Mouse (Mus musculus): ENCODE measurements around the gene Ldlrad3. TPM values are rescaled to one million over a fixed set of nuclear protein-coding genes. Genes with fewer than 3 reads are reported as not detected.

Gene Ldlrad3
- polyA plus RNA-seq, 1 experiment from 2014 or later: 48.3 TPM

GRCm38 (mm10) chr2:102119751-102120505, 66.3 kb downstream of the Ldlrad3 start:
- Histone ChIP-seq H3K27me3 (no peaks in the 10 kb centered on the region), H3K27ac (replicated peaks) (peak overlapping the region; percentile 59; the same call in 1 of the 2 replicates), H3K9me3 (no peaks in the 10 kb centered on the region), H3K4me1 (replicated peaks) (peaks cover 64% of the 10 kb centered on the region), H3K36me3 (no peaks in the 10 kb centered on the region), H3K9ac (no peak overlapping the region), H3K4me3 (no peak overlapping the region), H3K4me2 (no peak overlapping the region)
- WGBS: 53% methylated on average over 12 of the region's 12 CpGs
- peak; percentile 33; the same call in 1 of the 2 replicates for ATAC-seq (ENCODE audit: low read depth)

GRCm38 (mm10) chr2:102118988-102119460, 67.2 kb downstream of the Ldlrad3 start:
- no peak overlapping the region for H3K4me2 ChIP-seq
- 31% methylated on average over 15 of the region's 15 CpGs for WGBS

GRCm38 (mm10) chr2:102117402-102117760, 68.8 kb downstream of the Ldlrad3 start:
- no peaks in the 10 kb centered on the region for H3K36me3 ChIP-seq
- H3K4me3 ChIP-seq: no peak overlapping the region
- no peak for ATAC-seq (ENCODE audit: low read depth)
- H3K4me1 ChIP-seq (replicated peaks): peaks cover 65% of the 10 kb centered on the region
- no peak overlapping the region for H3K9ac ChIP-seq
- no peak overlapping the region for H3K4me2 ChIP-seq
- H3K27me3 ChIP-seq: no peaks in the 10 kb centered on the region
- 40% methylated on average over 6 of the region's 6 CpGs for WGBS
- H3K27ac ChIP-seq (replicated peaks): 0 out of 2 replicates have a peak overlapping the region, but pooled peaks have one; percentile 9
- H3K9me3 ChIP-seq: no peaks in the 10 kb centered on the region

More at GRCm38 (mm10) chr2:102118988-102119460, 67.2 kb downstream of the Ldlrad3 start:
- Histone ChIP-seq H3K4me3 (no peak overlapping the region), H3K9ac (no peak overlapping the region), H3K4me1 (replicated peaks) (peaks cover 63% of the 10 kb centered on the region), H3K9me3 (no peaks in the 10 kb centered on the region), H3K27ac (replicated peaks) (peak overlapping the region; percentile 59; the same call in 1 of the 2 replicates), H3K36me3 (no peaks in the 10 kb centered on the region), H3K27me3 (no peaks in the 10 kb centered on the region)
- ATAC-seq (ENCODE audit: low read depth): no peak

GRCm38 (mm10) chr2:102116521-102117401, 69.4 kb downstream of the Ldlrad3 start:
- WGBS: 56% methylated on average over 9 of the region's 9 CpGs
- no peak overlapping the region for H3K4me2 ChIP-seq
- H3K4me1 ChIP-seq (replicated peaks): peaks cover 59% of the 10 kb centered on the region
- no peak overlapping the region for H3K9ac ChIP-seq
- H3K27ac ChIP-seq (replicated peaks): peak overlapping the region; percentile 9
- H3K36me3 ChIP-seq: no peaks in the 10 kb centered on the region
- H3K4me3 ChIP-seq: no peak overlapping the region
- H3K27me3 ChIP-seq: no peaks in the 10 kb centered on the region
- no peaks in the 10 kb centered on the region for H3K9me3 ChIP-seq
- no peak for ATAC-seq (ENCODE audit: low read depth)

- Histone ChIP-seq H3K36me3 (no peaks in the 10 kb centered on the region), H3K4me1 (replicated peaks) (peaks cover 32% of the 10 kb centered on the region), H3K4me3 (no peak overlapping the region), H3K4me2 (no peak overlapping the region), H3K9ac (no peak overlapping the region), H3K27ac (replicated peaks) (no peak overlapping the region), H3K27me3 (no peaks in the 10 kb centered on the region), H3K9me3 (no peaks in the 10 kb centered on the region)
- 90% methylated on average over 3 of the region's 3 CpGs for WGBS
- no peak for ATAC-seq (ENCODE audit: low read depth)
Observed at GRCm38 (mm10) chr2:102113801-102114200, 72.4 kb downstream of the Ldlrad3 start.

GRCm38 (mm10) chr2:102113323-102113722, 72.9 kb downstream of the Ldlrad3 start:
- no peak overlapping the region for H3K4me2 ChIP-seq
- H3K9me3 ChIP-seq: no peaks in the 10 kb centered on the region
- H3K4me1 ChIP-seq (replicated peaks): peaks cover 28% of the 10 kb centered on the region
- H3K4me3 ChIP-seq: no peak overlapping the region
- no peak overlapping the region for H3K9ac ChIP-seq
- 82% methylated on average over 12 of the region's 12 CpGs for WGBS
- H3K36me3 ChIP-seq: no peaks in the 10 kb centered on the region
- no peak for ATAC-seq (ENCODE audit: low read depth)
- no peaks in the 10 kb centered on the region for H3K27me3 ChIP-seq
- no peak overlapping the region for H3K27ac ChIP-seq (replicated peaks)

GRCm38 (mm10) chr2:102111906-102112499, 74.2 kb downstream of the Ldlrad3 start:
- no peak overlapping the region for H3K4me2 ChIP-seq
- H3K4me3 ChIP-seq: no peak overlapping the region
- peaks cover 17% of the 10 kb centered on the region for H3K4me1 ChIP-seq (replicated peaks)
- no peaks in the 10 kb centered on the region for H3K36me3 ChIP-seq
- H3K9ac ChIP-seq: no peak overlapping the region
- H3K27ac ChIP-seq (replicated peaks): no peak overlapping the region
- no peak for ATAC-seq (ENCODE audit: low read depth)
- no peaks in the 10 kb centered on the region for H3K27me3 ChIP-seq
- WGBS: 78% methylated on average over 13 of the region's 13 CpGs
- no peaks in the 10 kb centered on the region for H3K9me3 ChIP-seq

- Histone ChIP-seq H3K4me3 (no peak overlapping the region), H3K27ac (replicated peaks) (no peak overlapping the region), H3K36me3 (no peaks in the 10 kb centered on the region), H3K4me2 (no peak overlapping the region), H3K27me3 (no peaks in the 10 kb centered on the region), H3K4me1 (replicated peaks) (peaks cover 11% of the 10 kb centered on the region), H3K9ac (no peak overlapping the region), H3K9me3 (no peaks in the 10 kb centered on the region)
- 95% methylated on average over 2 of the region's 2 CpGs for WGBS
- no peak for ATAC-seq (ENCODE audit: low read depth)
Observed at GRCm38 (mm10) chr2:102110306-102110705, 75.9 kb downstream of the Ldlrad3 start.

GRCm38 (mm10) chr2:102107280-102107679, 78.9 kb downstream of the Ldlrad3 start:
- H3K4me1 ChIP-seq (replicated peaks): peaks cover 6% of the 10 kb centered on the region
- H3K27ac ChIP-seq (replicated peaks): no peak overlapping the region
- H3K36me3 ChIP-seq: no peaks in the 10 kb centered on the region
- H3K27me3 ChIP-seq: no peaks in the 10 kb centered on the region
- WGBS: 67% methylated on average over 6 of the region's 6 CpGs
- 0 out of 2 replicates have a peak, but pooled peaks have one; percentile 23 for ATAC-seq (ENCODE audit: low read depth)
- H3K9ac ChIP-seq: no peak overlapping the region
- no peak overlapping the region for H3K4me3 ChIP-seq
- H3K4me2 ChIP-seq: no peak overlapping the region
- H3K9me3 ChIP-seq: no peaks in the 10 kb centered on the region

GRCm38 (mm10) chr2:102106728-102107127, 79.5 kb downstream of the Ldlrad3 start:
- no peak overlapping the region for H3K4me3 ChIP-seq
- H3K27ac ChIP-seq (replicated peaks): no peak overlapping the region
- H3K4me1 ChIP-seq (replicated peaks): peaks cover 6% of the 10 kb centered on the region
- H3K9ac ChIP-seq: no peak overlapping the region
- H3K9me3 ChIP-seq: no peaks in the 10 kb centered on the region
- no peak overlapping the region for H3K4me2 ChIP-seq
- no peak for ATAC-seq (ENCODE audit: low read depth)
- H3K27me3 ChIP-seq: no peaks in the 10 kb centered on the region
- 92% methylated on average over 6 of the region's 6 CpGs for WGBS
- H3K36me3 ChIP-seq: no peaks in the 10 kb centered on the region

- H3K9ac ChIP-seq: no peak overlapping the region
- H3K27me3 ChIP-seq: no peaks in the 10 kb centered on the region
- WGBS: 85% methylated on average over 2 of the region's 2 CpGs
- ATAC-seq (ENCODE audit: low read depth): no peak
- no peak overlapping the region for H3K27ac ChIP-seq (replicated peaks)
- peaks cover 8% of the 10 kb centered on the region for H3K4me1 ChIP-seq (replicated peaks)
- no peak overlapping the region for H3K4me2 ChIP-seq
- H3K4me3 ChIP-seq: no peak overlapping the region
- H3K36me3 ChIP-seq: no peaks in the 10 kb centered on the region
- no peaks in the 10 kb centered on the region for H3K9me3 ChIP-seq
Observed at GRCm38 (mm10) chr2:102105454-102105853, 80.7 kb downstream of the Ldlrad3 start.

- H3K4me1 ChIP-seq (replicated peaks): peaks cover 12% of the 10 kb centered on the region
- no peak for ATAC-seq (ENCODE audit: low read depth)
- no peak overlapping the region for H3K4me2 ChIP-seq
- no peaks in the 10 kb centered on the region for H3K9me3 ChIP-seq
- no peak overlapping the region for H3K4me3 ChIP-seq
- H3K9ac ChIP-seq: no peak overlapping the region
- WGBS: 87% methylated on average over 12 of the region's 12 CpGs
- H3K27me3 ChIP-seq: no peaks in the 10 kb centered on the region
- no peaks in the 10 kb centered on the region for H3K36me3 ChIP-seq
- H3K27ac ChIP-seq (replicated peaks): no peak overlapping the region
Observed at GRCm38 (mm10) chr2:102103955-102104354, 82.2 kb downstream of the Ldlrad3 start.
